Mouse (Mus musculus) lung, adult 2 months (tissue): ENCODE results near the gene Numbl.

Source experiments
- CTCF ChIP-seq: fragments of 200-500 bp; IDR thresholded peaks from 2 replicates; pipeline ENCODE4 v1.5.1; 2011; ENCODE audit warnings: mild to moderate bottlenecking, low read length, control low read depth; ENCODE audit not compliant: insufficient read depth
- POLR2A ChIP-seq: fragments of 200-500 bp; IDR thresholded peaks from 2 replicates; pipeline ENCODE4 v1.6.1; 2011; ENCODE audit warnings: low read depth, mild to moderate bottlenecking, control low read depth, low read length, borderline replicate concordance; ENCODE audit errors: extremely low read depth

- no peak for TF ChIP-seq POLR2A
- no peak for TF ChIP-seq CTCF
Observed at GRCm38 (mm10) chr7:27222538-27222937, 35.7 kb upstream of the Numbl start.
